Mouse (Mus musculus): ENCODE results near the gene Podxl2. TPM values are rescaled to one million over a fixed set of nuclear protein-coding genes. Genes with fewer than 3 reads are reported as not detected.

The Podxl2 gene
- polyA plus RNA-seq, 1 experiment from 2014 or later: 69.4 TPM

- Histone ChIP-seq H3K27me3 (ENCODE audit: low read depth, poor library complexity, severe bottlenecking) (0 out of 2 replicates have a peak, but pooled peaks cover 8% of the 10 kb centered on the region), H3K9me3 (replicated peaks) (no peaks in the 10 kb centered on the region), H3K4me3 (no peak overlapping the region), H3K4me1 (peaks cover 28% of the 10 kb centered on the region), H3K27ac (replicated peaks) (no peak overlapping the region), H3K36me3 (no peaks in the 10 kb centered on the region)
- DNase-seq (ENCODE audit: low spot score): no peak
- WGBS: 83% methylated on average over 14 of the region's 14 CpGs
These were observed 80.3 kb downstream of the Podxl2 start for GRCm38 (mm10) chr6:88794561-88794971.

- Histone ChIP-seq H3K36me3 (no peaks in the 10 kb centered on the region), H3K9me3 (replicated peaks) (no peaks in the 10 kb centered on the region), H3K27ac (replicated peaks) (no peak overlapping the region), H3K4me1 (peaks cover 28% of the 10 kb centered on the region), H3K4me3 (no peak overlapping the region), H3K27me3 (ENCODE audit: low read depth, poor library complexity, severe bottlenecking) (0 out of 2 replicates have a peak, but pooled peaks cover 8% of the 10 kb centered on the region)
- no peak for DNase-seq (ENCODE audit: low spot score)
- 88% methylated on average over 13 of the region's 13 CpGs for WGBS
These were observed 81.0 kb downstream of the Podxl2 start for GRCm38 (mm10) chr6:88793872-88794271.

- peak; percentile 47 for DNase-seq (ENCODE audit: low spot score)
- H3K4me3 ChIP-seq: no peak overlapping the region
- peaks cover 31% of the 10 kb centered on the region for H3K4me1 ChIP-seq
- WGBS: 47% methylated on average over 2 of the region's 2 CpGs
- H3K27ac ChIP-seq (replicated peaks): no peak overlapping the region
- H3K9me3 ChIP-seq (replicated peaks): no peaks in the 10 kb centered on the region
- no peaks in the 10 kb centered on the region for H3K36me3 ChIP-seq
- H3K27me3 ChIP-seq (ENCODE audit: low read depth, poor library complexity, severe bottlenecking): 0 out of 2 replicates have a peak, but pooled peaks cover 13% of the 10 kb centered on the region
These were observed 81.6 kb downstream of the Podxl2 start for GRCm38 (mm10) chr6:88793243-88793642.

Other genes with a start within 250 kb of the Podxl2 start
- gene Kbtbd12, start 237.1 kb downstream of the Podxl2 start, polyA plus RNA-seq (2016; fragmentation: Nextera tagmentation; extraction: Ambion mirVana): 0.61 TPM in 1 of 2 replicates, not detected in the other
- 3.9 and 4.1 TPM in 2 replicates for gene Mgll, start 150.6 kb downstream of the Podxl2 start, polyA plus RNA-seq (2016; fragmentation: Nextera tagmentation; extraction: Ambion mirVana)
- gene Abtb1, start 33.1 kb downstream of the Podxl2 start, polyA plus RNA-seq (2016; fragmentation: Nextera tagmentation; extraction: Ambion mirVana): 22.5 and 26.3 TPM in 2 replicates
- gene Mcm2, start 23.7 kb upstream of the Podxl2 start, polyA plus RNA-seq (2016; fragmentation: Nextera tagmentation; extraction: Ambion mirVana): 290 and 301 TPM in 2 replicates
- 56.0 and 57.6 TPM in 2 replicates for gene Tpra1, start 27.2 kb upstream of the Podxl2 start, polyA plus RNA-seq (2016; fragmentation: Nextera tagmentation; extraction: Ambion mirVana)